Mouse (Mus musculus): ENCODE measurements at regions not wholly inside any gene's neighbourhood (a gene's known extent, or its start where the extent isn't known, plus 50 kb on each side); places are given as distances from the start of the nearest gene placed in this dataset.

DNA sequence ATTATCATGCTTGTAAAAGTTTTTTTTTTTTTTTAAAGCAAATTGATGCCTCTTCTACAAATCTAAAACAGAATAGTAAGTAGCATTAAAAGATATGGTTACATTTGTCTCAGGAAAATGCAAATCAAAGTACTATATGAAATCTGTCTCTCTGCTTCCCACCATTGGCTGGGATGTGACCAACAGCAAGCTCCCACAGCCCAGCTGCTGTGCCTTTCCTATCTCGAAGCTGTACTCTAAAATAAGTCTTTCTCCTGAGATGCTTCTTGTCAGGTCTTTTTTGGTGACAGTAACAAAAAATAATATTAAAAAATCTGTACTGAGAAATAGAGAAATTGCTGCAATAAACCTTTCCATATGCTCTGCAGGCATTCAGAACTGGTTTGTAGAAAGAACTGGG, 646.6 kb upstream of the Nrg3 start:
- peak; percentile 25 to 61 for DNase-seq (ENCODE audit: low spot score in 2 of 2)
